Mouse (Mus musculus): ENCODE results near the gene Hdgfl3. TPM values are rescaled to one million over a fixed set of nuclear protein-coding genes. Genes with fewer than 3 reads are reported as not detected.

The Hdgfl3 gene
- total RNA-seq, 2 experiments from 2014 or later: 2.3 TPM

DNA sequence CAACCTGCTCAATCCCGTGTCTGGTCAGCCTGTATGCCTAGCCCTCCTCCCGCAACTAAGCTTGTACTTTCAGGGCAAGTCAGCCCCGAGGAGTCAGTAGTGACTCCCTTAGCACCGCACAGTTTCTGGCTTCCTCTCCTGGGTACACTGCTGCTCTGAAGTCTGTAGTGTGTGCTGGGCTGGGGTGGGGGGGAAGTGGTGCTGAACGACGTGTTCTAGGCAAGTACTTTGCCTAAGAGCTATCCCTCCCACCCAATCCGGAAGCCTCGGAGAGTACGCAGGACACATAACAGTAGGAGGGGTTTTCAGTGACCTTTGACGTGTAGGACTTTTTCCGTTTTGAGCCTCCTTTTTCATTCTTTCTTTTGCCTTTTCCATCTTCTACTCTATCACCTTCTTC, 34.9 kb downstream of the Hdgfl3 start:
- no peak for DNase-seq

DNA sequence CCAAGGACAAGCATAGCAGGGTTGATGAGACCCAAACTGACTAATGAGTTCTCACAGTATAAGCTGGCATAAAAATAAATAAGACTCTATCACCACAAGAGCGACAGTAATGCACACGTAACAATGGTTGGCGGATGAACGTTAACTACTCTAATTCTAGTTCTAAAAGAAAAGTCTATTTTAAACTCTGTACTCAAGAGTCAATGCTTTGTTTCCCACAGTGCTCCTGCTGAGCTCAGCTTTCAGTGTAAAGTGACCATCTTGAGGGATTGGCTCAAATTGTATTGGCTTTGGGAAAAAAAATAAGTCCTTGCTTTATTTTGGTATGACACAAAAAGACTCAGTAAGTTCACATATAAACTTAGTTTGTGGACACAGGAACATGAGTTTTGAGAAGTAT, 49.1 kb downstream of the Hdgfl3 start:
- DNase-seq: no peak

DNA sequence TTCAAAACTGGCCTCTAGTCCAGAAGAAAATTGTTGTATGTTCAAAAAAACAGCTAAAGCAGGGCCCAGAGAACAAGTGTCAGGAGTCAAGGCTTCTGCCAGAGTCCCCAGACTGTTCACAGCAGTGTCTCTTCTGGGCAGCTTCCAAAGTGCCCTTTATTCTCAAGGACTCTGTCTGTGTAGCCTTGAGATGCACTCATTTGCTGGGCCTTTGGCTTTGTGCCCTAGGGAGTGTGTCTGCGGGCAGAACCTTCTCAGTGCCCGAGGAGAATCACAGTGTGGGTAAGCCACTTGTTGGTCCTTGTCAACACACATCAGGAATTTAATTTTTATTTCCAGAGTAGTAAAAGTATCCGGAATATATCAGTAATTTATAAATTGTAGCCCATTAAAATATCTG, 52.7 kb downstream of the Hdgfl3 start:
- no peak for DNase-seq

DNA sequence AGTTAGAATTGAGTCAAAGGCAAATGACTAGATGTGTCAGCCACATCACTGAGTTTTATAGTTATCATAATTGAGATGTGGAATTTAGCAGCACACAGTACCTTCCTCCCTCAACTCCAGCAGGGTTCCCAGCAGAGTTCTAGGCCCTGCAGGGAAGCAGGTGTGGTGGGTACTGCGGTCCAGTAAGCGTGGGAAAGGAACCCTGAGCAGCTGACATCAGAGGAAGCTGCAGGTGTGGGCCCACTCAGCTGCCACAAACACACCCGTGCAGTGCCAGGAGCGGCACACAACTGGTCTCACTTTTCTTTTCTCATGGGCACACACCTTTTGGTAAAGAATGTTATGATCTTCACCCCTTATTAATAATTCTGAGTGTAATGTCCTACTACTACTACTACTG, 53.5 kb downstream of the Hdgfl3 start:
- DNase-seq: no peak

DNA sequence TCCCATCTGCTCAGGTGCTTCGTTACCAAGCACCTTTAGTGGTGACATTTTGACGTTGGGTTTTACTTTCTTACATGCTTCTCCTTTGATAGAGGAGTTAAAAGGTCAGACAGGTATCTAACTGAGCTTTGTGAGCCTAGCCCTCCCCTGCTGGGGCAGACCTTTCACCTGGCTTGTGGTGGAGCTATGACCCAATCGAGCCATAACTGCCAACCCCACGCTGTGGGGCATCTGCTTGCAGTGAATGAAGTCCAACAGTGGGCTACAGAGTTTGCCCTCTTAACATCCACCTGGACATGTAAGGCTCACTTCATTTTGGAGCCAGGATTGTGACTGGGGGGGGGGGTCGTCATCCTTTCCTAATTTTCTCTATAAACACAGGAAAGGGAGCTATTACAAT, 54.0 kb downstream of the Hdgfl3 start:
- no peak for DNase-seq

DNA sequence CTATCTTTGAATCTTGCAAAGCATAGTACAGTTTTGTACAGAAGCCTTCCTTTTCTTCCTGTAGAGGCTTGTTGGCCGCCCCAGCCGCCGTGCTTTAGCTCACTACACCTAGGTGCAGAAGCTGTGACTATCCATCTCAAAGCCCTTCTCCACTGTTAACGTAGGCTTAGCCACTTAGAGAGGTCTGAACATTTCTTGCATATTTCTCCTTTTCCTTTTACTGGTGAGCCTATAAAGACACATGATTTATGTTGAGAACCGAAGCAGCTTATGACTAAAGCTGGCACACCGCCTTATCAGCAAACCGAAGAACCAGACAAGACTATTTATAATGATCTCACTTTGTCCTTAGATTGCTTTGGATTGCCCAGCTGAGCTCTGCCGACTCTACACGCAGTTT, 58.9 kb downstream of the Hdgfl3 start:
- no peak for DNase-seq

DNA sequence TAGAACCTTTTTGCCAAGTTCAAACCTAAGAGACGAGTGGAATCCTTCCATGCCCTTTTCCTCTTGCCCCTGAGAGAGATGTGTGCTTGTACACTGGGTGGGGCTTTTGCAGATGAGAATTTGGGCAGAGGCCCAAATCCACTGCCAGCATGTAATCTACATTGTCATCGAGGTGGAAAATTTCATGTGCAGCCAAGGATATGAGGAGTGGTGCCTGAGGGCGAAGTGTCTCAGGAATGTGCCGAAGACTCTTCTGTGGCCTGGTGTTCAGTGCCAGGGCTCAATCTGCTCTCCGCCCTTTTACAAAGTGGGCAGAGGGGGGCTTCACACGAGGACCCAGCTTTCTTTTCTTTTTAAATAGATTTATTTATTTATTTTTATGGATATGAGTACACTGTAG, 59.6 kb downstream of the Hdgfl3 start:
- DNase-seq: no peak

DNA sequence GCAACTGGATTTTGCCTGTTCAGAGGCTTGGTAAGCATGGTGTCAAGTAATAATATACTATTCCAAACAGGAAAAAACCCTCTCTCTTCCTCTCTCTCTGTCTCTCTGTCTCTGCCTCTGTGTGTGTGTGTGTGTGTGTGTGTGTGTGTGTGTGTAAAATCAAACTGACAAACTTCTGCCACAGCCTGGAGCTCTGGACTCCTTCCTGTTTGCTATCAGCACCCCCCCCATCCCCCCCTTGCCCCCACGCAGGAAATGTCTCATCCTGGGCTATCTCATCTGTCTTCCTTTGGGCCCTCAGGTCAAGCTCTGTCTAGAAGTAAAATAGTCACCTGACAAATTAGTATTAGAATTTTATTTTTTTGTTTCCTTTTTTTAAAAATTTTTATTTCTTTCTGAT, 60.5 kb downstream of the Hdgfl3 start:
- DNase-seq: no peak

DNA sequence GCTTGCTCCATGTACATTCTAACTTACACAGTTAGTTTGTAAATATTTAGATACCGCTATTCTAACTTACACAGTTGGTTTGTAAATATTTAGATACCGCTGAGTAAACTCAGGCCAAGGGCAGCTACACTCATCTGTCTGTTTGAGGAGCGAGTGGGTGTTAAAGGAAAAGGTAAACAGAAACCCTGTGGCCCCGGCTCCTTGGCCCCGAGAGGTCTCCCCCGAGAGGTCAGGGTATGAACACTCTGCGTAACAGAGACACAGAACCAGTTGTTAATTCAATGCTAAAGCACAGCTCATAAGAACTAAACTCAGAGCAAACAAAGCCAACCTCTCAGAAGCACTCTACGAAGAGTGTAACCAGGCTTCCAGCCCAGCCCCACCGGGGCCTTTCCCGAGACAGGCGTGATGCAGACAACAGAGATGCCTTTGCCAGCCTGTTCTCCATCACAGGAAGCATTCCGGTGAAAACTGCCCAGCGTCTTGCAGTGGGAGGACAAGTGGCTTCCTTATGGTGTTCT, 61.7 kb downstream of the Hdgfl3 start:
- no peak for DNase-seq

DNA sequence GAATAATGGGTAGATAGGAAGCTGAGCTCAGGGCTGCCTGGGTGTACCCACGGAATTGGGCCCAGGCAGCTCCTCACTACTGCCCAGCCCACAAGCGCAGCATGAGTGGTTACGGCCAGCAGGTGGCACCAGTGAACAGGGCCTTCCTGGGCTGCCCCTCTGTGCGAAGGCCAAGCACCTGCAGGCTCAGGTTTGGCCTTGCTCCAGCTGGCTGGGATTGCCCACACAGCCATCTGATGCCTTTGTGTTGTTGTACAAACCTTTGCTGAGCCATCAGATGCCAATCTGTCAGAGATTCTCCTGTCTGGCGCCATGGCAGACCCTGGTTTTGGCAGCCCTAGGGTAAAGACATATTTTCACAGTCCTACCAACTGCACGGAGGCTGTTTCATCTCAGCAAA, 66.1 kb downstream of the Hdgfl3 start:
- DNase-seq: peak; percentile 50

DNA sequence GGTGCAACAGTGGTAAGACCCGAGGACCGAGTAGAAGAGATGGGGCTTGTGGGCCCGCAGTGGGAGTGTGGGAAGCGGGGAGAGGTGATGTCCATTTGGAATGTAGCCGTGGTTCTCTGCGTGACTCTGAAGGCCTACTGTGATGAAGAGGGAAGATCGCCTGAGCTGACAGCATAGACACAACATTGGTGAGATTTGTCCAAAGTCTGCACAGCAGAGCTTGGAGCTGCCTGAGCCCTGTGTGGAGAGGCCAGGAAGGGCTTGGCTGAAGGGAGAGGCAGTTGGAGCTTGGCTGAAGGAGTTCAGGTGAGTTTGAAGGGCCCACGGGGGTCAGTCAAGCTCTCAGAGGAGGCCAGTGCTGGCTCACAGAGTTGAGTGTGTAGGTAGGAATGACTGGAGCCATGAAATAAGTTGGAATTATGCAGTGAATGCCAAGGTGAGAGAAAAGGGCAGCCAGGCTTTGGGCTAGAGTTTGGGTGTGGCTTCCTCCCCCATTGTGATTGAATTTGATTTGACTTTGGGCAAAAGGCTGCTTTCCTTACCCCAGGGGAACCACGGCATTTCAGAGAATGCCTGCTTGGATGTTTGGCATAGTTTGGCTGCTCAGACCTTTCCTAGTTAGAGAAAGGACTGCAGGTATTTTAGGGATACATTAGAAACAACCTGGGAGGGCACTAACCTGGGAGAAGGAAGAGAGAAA, 66.9 kb downstream of the Hdgfl3 start:
- no peak for DNase-seq

DNA sequence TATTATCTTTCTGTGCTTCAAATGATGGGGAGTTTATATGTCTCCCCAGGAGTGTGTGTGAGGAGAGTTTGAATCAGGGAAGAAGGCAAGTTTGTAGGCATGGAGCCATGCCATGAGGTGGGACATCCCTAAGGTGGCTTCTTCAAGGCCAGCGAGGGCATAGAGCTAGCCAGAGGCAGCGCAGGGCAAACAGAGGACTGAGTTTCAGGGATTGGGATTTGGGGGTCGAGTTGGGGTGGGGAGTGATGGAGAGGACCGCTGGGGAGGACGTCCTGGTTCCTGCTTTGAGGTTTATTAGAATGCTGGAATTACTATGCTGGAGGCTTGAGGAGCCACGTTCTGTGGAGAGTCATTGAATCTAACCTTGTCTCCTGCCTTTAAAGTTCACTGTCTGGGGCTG, 68.3 kb downstream of the Hdgfl3 start:
- no peak for DNase-seq

DNA sequence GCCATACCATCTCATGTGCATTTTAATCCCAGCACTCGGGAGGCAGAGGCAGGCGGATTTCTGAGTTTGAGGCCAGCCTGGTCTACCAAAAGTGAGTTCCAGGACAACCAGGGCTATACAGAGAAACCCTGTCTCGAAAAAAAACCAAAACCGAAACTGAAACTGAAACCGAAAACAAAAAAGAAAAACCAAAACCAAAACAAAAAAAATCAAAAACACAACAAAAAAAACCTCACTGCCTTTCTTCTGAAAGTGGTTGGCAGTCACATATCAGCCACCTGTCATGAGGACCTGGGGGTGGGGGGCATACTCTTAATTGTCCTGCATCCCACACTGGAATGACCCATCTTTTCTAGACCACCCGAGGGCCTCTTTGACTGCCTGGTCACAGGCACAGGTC, 69.7 kb downstream of the Hdgfl3 start:
- DNase-seq: no peak

DNA sequence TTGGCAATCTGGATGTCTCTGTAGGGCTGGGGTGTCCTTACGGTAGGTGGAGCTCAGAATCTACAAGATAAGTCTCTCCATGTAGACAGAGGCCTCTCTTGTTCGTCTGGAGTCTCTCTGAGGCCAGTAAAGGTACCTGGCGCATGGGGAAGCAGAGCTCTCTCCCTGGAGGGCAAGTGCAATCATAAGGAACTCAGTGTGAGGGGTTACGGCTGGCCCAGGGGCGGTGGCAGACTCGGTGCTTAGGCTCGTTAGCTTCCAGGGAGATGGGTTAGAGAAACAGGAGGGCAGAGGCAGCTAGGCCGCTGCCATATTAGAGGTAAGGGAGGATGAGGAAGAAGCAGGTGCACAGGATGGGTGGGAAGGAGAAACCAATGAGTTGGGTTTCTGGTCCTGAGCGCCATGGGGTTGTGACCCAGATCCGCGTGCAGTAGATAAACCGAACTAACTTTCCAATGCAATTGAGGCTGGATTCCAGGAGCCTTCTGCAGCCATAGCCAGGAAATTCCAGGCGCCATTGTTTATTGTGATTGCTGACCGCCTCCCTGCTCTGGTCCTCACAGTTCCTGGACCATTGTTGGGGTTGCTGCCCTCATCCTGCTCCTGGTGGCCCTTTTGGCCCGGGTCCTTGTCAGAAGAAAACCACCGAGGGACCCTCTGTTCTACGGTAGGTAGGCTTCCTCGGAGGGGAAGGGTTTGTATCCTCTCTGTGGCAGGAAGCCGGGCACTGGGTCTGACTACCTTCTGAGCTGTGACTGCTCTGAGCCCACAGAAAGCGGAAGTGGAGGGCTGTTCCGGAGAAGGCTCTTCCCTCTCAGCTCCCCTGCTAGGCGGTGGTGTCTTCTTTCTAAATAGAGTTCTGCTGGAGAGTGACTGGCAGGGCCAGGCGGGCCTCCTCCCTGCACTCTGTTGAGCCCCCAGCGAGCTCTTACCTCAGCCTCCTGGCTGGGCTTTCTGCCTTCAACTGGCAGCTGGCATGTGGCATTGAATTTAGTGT, 71.4 kb downstream of the Hdgfl3 start:
- DNase-seq: peak; percentile 55

DNA sequence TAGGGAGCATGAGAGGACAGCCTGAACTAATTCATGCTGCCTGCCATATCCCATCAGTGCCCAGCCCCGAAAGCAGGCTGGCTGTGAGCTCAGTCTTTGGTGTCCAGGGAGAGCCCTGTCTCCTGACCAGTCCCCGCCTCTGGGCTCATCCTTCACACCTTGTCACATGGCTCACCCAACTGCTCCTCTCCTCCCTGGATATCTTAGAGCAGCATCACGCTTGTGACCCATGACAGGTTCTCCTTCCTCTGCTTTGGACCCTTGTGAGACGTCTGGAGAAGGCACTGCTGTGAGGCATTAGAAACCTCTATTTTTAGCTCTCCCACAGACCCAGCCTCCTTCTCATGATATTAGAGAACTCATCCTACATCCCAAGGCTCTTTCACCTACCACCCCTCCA, 72.4 kb downstream of the Hdgfl3 start:
- DNase-seq: no peak

DNA sequence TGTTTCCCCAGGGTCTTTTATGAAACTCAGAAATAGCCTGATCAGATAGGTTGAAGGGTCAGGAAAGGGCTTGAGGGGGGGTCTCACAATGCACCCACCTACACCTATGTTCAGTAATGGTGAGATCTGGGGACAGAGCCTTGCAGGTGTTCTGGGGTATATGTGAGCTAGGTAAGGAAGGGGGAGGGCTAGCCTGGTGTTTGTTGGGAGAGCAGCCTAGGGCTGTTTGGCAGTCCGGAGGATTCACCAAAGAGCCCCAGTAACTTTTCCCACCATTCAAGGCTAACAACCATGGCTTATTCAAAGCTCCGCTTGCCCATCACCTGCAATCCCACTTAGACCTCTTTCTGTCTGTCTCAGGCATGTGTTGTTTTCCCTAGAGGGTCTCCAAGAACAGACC, 72.8 kb downstream of the Hdgfl3 start:
- DNase-seq: no peak

DNA sequence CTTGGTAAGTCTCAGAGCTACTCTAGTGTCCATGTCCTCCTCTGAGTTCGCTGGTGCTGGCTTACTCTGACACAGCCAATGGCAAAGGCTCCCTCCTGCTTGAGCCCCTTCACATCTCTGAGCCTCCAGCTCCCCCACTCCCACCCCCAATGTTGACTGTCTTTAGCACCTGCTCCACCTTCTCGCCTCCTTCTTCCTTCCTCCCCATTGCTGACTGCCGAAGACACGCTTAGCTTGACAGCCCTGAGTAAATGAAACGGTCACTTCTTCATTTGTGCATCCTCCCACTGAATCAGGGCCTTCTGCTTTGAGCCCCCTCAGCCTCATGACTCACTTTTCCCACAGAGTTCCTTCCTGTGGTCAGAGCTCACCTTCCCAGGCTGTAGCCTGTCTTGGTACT, 73.3 kb downstream of the Hdgfl3 start:
- no peak for DNase-seq

DNA sequence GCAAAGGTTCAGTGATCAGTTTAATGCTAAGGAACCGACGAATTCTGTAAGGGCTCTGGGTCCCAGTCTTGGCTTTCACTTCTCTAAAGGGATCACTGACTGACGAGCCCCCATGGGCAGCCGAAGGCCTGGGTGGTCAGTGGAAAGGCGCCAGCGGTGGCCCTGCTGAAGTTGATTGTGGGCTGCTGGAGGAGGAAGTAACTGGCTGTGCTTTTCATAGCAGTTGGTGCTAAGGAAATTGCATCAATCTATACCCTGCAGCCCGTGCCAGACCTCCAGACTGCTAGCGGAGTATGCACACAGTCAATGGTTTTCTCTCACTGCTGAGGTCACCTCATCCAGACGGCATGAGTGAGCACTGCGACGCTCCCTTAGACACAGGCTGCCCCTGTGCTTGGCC, 74.2 kb downstream of the Hdgfl3 start:
- DNase-seq: peak; percentile 47

DNA sequence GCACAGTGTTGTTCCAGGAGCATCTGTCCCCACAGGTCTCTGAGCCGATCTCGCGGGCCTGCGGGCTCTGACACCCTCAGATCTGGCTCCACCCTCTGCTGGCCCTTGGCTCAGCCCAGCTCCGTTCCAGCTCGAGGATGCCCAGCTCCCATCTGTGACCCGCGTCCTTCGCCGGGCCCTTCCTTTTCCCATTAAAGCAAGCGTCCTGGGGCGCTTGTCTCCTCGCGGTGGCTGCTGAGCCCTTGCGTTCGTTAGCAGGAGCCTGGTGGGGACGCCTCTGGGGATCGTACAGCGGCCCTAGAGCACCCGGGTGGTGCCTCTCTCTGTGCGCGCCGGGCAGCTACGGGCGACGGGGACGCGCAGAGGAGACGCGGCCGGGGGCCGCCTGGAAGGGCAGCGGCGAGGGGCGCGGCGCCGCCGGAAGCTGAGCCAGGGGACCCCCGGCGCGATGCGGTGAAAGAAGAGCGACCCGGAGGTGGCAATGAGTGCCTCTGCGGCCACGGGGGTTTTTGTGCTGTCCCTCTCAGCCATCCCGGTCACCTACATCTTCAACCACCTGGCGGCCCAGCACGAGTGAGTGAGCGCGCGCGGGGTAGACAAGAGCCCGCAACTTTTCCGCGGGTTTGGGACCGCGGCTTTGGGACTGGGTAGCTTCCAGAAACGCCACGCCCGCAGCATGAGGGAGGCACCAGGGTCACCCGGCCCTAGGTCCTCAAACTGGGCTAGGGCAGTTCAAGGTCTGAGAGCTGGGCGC, 75.1 kb downstream of the Hdgfl3 start, which contains the start of gene Tm6sf1:
Tm6sf1 (plus strand) TSS at position 34 of the 754 bp plus-strand sequence.
- DNase-seq: peak; percentile 38

DNA sequence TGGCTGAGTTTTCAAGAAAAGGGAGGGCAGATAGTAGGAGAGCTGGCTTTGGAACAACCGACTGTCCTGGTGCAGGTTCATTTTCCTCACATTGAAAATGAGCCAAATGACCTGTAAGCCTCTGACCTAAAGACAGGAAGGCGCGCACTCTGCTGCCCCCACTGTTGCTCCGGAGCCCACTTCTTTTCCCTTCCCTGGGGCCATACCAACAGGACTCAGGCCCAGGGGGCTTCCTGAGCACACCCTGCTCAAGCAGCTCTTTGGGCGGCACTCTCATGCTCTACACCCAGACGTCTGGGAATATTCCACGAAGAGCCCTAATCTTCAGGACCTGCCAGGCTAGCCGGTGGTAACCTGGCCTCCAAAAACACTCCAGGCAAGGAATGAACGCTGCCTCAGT, 76.0 kb downstream of the Hdgfl3 start:
- DNase-seq: no peak

DNA sequence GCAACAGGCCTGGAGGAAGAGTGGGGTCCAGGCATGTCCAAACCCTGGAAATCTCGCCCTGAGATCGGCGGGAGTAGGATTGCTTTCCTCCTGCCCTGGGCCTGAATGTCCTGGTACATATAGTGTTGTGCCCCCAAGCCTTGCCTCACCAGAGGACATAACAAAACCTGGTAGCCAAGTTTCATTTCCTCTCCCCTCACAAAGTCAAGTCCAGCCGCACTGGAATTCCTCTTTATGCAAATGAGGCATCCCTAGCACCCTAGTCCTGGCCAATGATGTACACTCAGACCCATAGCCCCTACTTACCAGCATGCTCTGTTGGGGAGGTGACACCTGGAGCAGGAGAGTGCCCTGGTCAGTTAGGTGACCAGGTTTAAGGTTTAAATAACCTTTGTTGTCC, 78.1 kb downstream of the Hdgfl3 start:
- DNase-seq: no peak

DNA sequence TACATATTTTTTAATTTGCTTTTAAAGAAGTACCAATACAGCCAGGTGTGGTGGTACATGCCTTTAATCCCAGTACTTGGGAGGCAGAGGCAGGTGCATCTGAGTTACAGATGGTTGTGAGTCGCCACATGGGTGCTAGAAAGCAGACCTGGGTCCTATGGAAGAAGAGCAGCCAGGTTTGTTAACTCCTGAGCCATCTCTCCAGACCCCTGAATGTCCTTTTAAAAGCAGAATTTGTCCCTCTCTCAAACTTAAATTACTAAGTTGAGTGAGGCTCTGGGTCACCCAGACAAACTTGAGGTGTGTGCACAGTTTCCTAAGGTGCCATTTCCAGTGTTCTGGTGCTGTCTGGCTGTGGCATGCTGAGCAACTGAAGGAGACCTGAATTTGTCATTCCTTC, 78.6 kb downstream of the Hdgfl3 start, which contains the start of gene Gm10160:
Gm10160 (minus strand) TSS at position 101 of the 400 bp plus-strand sequence.
- no peak for DNase-seq
